Mouse (Mus musculus) embryonic facial prominence, embryonic 11.5 days (tissue): Measurements from ENCODE around the gene Vav1. TPM values are rescaled to one million over a fixed set of nuclear protein-coding genes. Genes with fewer than 3 reads are reported as not detected.

Source experiments
- ATAC-seq: fragments of 200-750 bp; cut with Nextera tagmentation; replicated peaks from 2 replicates; pipeline ENCODE4 v1.8.0; 2017; ENCODE audit warnings: low read depth; ENCODE audit not compliant: insufficient number of reproducible peaks, low FRiP score, low TSS enrichment
- DNase-seq: peaks from one replicate; pipeline ENCODE4 v3.0.0-alpha.2; 2015; ENCODE audit warnings: low spot score
- H3K27ac ChIP-seq: fragments of 300-500 bp; sonication (generic); replicated peaks from 2 replicates; pipeline ENCODE4 v1.5.1; 2014; ENCODE audit warnings: mild to moderate bottlenecking, low read depth, low read length, control low read depth
- H3K27me3 ChIP-seq: fragments of 300-500 bp; sonication (generic); 2 replicates; pipeline ENCODE4 v1.6.1; 2014; ENCODE audit warnings: mild to moderate bottlenecking, low read length, moderate library complexity, mixed read lengths; ENCODE audit not compliant: control insufficient read depth, insufficient read depth
- H3K36me3 ChIP-seq: fragments of 300-500 bp; sonication (generic); replicated peaks from 2 replicates; pipeline ENCODE4 v1.6.1; 2014; ENCODE audit warnings: low read depth, mild to moderate bottlenecking, low read length, moderate library complexity, mixed read lengths; ENCODE audit not compliant: control insufficient read depth, insufficient read depth
- H3K4me1 ChIP-seq: fragments of 300-500 bp; sonication (generic); 2 replicates; pipeline ENCODE4 v1.6.1; 2014; ENCODE audit warnings: low read length, mixed read lengths; ENCODE audit not compliant: control insufficient read depth, insufficient read depth
- H3K4me2 ChIP-seq: fragments of 300-500 bp; sonication (generic); 2 replicates; pipeline ENCODE4 v1.6.1; 2014; ENCODE audit warnings: low read depth, mild to moderate bottlenecking, control low read depth, low read length, moderate library complexity
- H3K4me3 ChIP-seq: fragments of 300-500 bp; sonication (generic); 2 replicates; pipeline ENCODE4 v1.5.1; 2014; ENCODE audit warnings: low read depth, low read length, control low read depth
- H3K9ac ChIP-seq: fragments of 300-500 bp; sonication (generic); replicated peaks from 2 replicates; pipeline ENCODE4 v1.6.1; 2014; ENCODE audit warnings: mild to moderate bottlenecking, control low read depth, low read length
- H3K9me3 ChIP-seq: fragments of 300-500 bp; sonication (generic); replicated peaks from 2 replicates; pipeline ENCODE4 v1.6.1; 2016; ENCODE audit warnings: mild to moderate bottlenecking, low read length, inconsistent platforms, mixed read lengths; ENCODE audit not compliant: control insufficient read depth
- WGBS: fragments of 180-500 bp; shearing (Covaris S2); extraction: QIAGEN DNeasy Blood & Tissue Kit; methylation state at CpG from one replicate; pipeline ENCODE4 v1.1.7; 2014; 5-methylcytosine and 5-hydroxymethylcytosine counted together
- polyA plus RNA-seq: library from polyadenylated mRNA; unstranded; fragments of >200 nt; fragmentation: Nextera tagmentation; extraction: Ambion mirVana; gene quantifications from 2 replicates; pipeline ENCODE4 v1.2.1, GENCODE M21; 2014

Gene Vav1
- polyA plus RNA-seq, 1 experiment from 2014 or later = 2.3 TPM

DNA sequence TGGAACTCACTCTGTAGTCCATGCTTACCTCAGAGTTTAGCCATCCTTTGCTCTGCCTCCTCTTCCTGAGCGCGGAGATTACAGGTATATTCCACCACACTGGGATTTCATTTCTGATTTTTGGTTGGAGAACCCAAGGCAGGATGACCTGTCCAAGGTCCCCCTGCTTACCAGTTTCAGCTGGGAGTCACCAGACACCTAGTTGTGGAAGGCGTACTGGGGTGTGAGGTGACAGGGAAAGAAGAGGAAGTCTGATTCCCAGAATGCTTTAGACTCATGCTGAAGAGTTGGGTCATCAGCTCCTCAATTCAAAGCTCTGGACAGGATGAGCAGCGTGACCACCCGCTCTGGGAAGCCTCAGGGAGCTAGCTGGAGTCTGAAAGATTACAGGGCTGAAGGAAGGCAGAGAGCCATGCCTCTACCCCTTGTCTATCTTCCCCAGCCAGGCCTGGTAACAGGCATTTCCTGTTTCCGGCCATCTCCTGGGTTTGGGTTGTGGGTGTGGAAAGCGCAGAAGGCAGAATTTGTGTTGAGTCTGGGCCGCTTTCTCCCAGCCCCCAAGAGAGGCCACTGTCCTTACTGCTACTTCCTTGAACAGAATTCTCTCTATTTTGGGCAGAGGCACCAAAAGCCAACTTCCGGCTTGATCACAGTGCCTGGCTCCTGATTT, 11.2 kb downstream of the Vav1 start:
- Histone ChIP-seq H3K27ac (no peak overlapping the region), H3K36me3 (no peaks in the 10 kb centered on the region), H3K9me3 (no peaks in the 10 kb centered on the region), H3K4me1 (no peaks in the 10 kb centered on the region), H3K27me3 (no peaks in the 10 kb centered on the region), H3K4me3 (no peak overlapping the region), H3K4me2 (no peak overlapping the region), H3K9ac (no peak overlapping the region)
- DNase-seq = no peak
- 89% methylated on average over 9 of the region's 9 CpGs for WGBS
- no peak for ATAC-seq

- no peak overlapping the region for H3K4me2 ChIP-seq
- 87% methylated on average over 7 of the region's 7 CpGs for WGBS
- no peak overlapping the region for H3K27ac ChIP-seq
- no peak overlapping the region for H3K9ac ChIP-seq
- no peaks in the 10 kb centered on the region for H3K4me1 ChIP-seq
- no peak overlapping the region for H3K4me3 ChIP-seq
- no peaks in the 10 kb centered on the region for H3K9me3 ChIP-seq
- no peaks in the 10 kb centered on the region for H3K27me3 ChIP-seq
- ATAC-seq = no peak
- DNase-seq = no peak
- H3K36me3 ChIP-seq = no peaks in the 10 kb centered on the region
Observed at GRCm38 (mm10) chr17:57290671-57291055, 11.8 kb downstream of the Vav1 start.

- Histone ChIP-seq H3K9ac (no peak overlapping the region), H3K4me3 (no peak overlapping the region), H3K27me3 (no peaks in the 10 kb centered on the region), H3K27ac (no peak overlapping the region), H3K36me3 (no peaks in the 10 kb centered on the region), H3K4me2 (no peak overlapping the region), H3K9me3 (no peaks in the 10 kb centered on the region), H3K4me1 (no peaks in the 10 kb centered on the region)
- ATAC-seq (no peak), DNase-seq (no peak)
- WGBS = 86% methylated on average over 2 of the region's 2 CpGs
Observed at GRCm38 (mm10) chr17:57292302-57292701, 13.4 kb downstream of the Vav1 start.

- no peak overlapping the region for H3K9ac ChIP-seq
- ATAC-seq = no peak
- H3K27ac ChIP-seq = no peak overlapping the region
- DNase-seq = no peak
- H3K36me3 ChIP-seq = no peaks in the 10 kb centered on the region
- WGBS = 95% methylated on average over 9 of the region's 9 CpGs
- H3K4me2 ChIP-seq = no peak overlapping the region
- no peaks in the 10 kb centered on the region for H3K27me3 ChIP-seq
- H3K4me3 ChIP-seq = no peak overlapping the region
- no peaks in the 10 kb centered on the region for H3K4me1 ChIP-seq
- no peaks in the 10 kb centered on the region for H3K9me3 ChIP-seq
Observed at GRCm38 (mm10) chr17:57292968-57293367, 14.1 kb downstream of the Vav1 start.

GRCm38 (mm10) chr17:57295935-57296334, 17.0 kb downstream of the Vav1 start:
- no peak overlapping the region for H3K27ac ChIP-seq
- no peaks in the 10 kb centered on the region for H3K9me3 ChIP-seq
- 91% methylated on average over 9 of the region's 9 CpGs for WGBS
- H3K4me1 ChIP-seq = no peaks in the 10 kb centered on the region
- H3K36me3 ChIP-seq = no peaks in the 10 kb centered on the region
- no peaks in the 10 kb centered on the region for H3K27me3 ChIP-seq
- ATAC-seq (no peak), DNase-seq (no peak)
- H3K9ac ChIP-seq = no peak overlapping the region
- no peak overlapping the region for H3K4me3 ChIP-seq
- no peak overlapping the region for H3K4me2 ChIP-seq

GRCm38 (mm10) chr17:57297040-57297439, 18.1 kb downstream of the Vav1 start:
- Histone ChIP-seq H3K27me3 (no peaks in the 10 kb centered on the region), H3K4me2 (no peak overlapping the region), H3K4me3 (no peak overlapping the region), H3K4me1 (no peaks in the 10 kb centered on the region), H3K9me3 (no peaks in the 10 kb centered on the region), H3K36me3 (no peaks in the 10 kb centered on the region), H3K9ac (no peak overlapping the region), H3K27ac (no peak overlapping the region)
- no peak for DNase-seq
- no peak for ATAC-seq
- 86% methylated on average over 12 of the region's 12 CpGs for WGBS

GRCm38 (mm10) chr17:57305593-57305992, 26.7 kb downstream of the Vav1 start:
- no peak overlapping the region for H3K9ac ChIP-seq
- WGBS = 64% methylated on average over 4 of the region's 4 CpGs
- no peak for ATAC-seq
- DNase-seq = no peak
- H3K36me3 ChIP-seq = no peaks in the 10 kb centered on the region
- no peaks in the 10 kb centered on the region for H3K4me1 ChIP-seq
- no peak overlapping the region for H3K4me3 ChIP-seq
- no peak overlapping the region for H3K4me2 ChIP-seq
- no peaks in the 10 kb centered on the region for H3K27me3 ChIP-seq
- H3K27ac ChIP-seq = no peak overlapping the region
- no peaks in the 10 kb centered on the region for H3K9me3 ChIP-seq

- no peak for ATAC-seq
- WGBS = 82% methylated on average over 6 of the region's 6 CpGs
- H3K9ac ChIP-seq = no peak overlapping the region
Observed at GRCm38 (mm10) chr17:57307074-57307473, 28.2 kb downstream of the Vav1 start.

More at GRCm38 (mm10) chr17:57307074-57307473, 28.2 kb downstream of the Vav1 start:
- H3K4me3 ChIP-seq = no peak overlapping the region
- no peaks in the 10 kb centered on the region for H3K9me3 ChIP-seq
- no peak for DNase-seq
- H3K27ac ChIP-seq = no peak overlapping the region
- no peaks in the 10 kb centered on the region for H3K4me1 ChIP-seq
- H3K27me3 ChIP-seq = no peaks in the 10 kb centered on the region
- H3K36me3 ChIP-seq = no peaks in the 10 kb centered on the region
- H3K4me2 ChIP-seq = no peak overlapping the region
